Mouse (Mus musculus) liver, embryonic 13.5 days (tissue): Measurements from ENCODE around the gene Arid1b. TPM values are rescaled to one million over a fixed set of nuclear protein-coding genes. Genes with fewer than 3 reads are reported as not detected.
A peak's percentile ranks its signal among the peaks of the same experiment; 100 is the strongest.
"Not testable (repeated sequence)": the region's sequence is repeated elsewhere in the genome, so short reads cannot be mapped to it uniquely, and the experiment has no call there.

ENCODE experiments used
- ATAC-seq: fragments of 200-750 bp; cut with Nextera tagmentation; 2 replicates; pipeline ENCODE4 v1.8.0; 2017; ENCODE audit warnings: low read depth, mild to moderate bottlenecking, moderate number of reproducible peaks, moderate library complexity
- DNase-seq: peaks from one replicate; pipeline ENCODE4 v3.0.0; 2022
- H3K27ac ChIP-seq: fragments of 300-500 bp; sonication (generic); 2 replicates; pipeline ENCODE4 v1.5.1; 2015; ENCODE audit warnings: moderate library complexity, mild to moderate bottlenecking, inconsistent platforms
- H3K27me3 ChIP-seq: fragments of 300-500 bp; sonication (generic); 2 replicates; pipeline ENCODE4 v1.6.1; 2015; ENCODE audit warnings: mild to moderate bottlenecking, inconsistent platforms
- H3K36me3 ChIP-seq: fragments of 300-500 bp; sonication (generic); 2 replicates; pipeline ENCODE4 v1.6.1; 2015; ENCODE audit warnings: mild to moderate bottlenecking, inconsistent platforms
- H3K4me1 ChIP-seq: fragments of 300-500 bp; sonication (generic); replicated peaks from 2 replicates; pipeline ENCODE4 v1.6.1; 2015; ENCODE audit warnings: inconsistent platforms
- H3K4me2 ChIP-seq: fragments of 300-500 bp; sonication (generic); 2 replicates; pipeline ENCODE4 v1.6.1; 2015; ENCODE audit warnings: inconsistent platforms, mild to moderate bottlenecking, moderate library complexity
- H3K4me3 ChIP-seq: fragments of 300-500 bp; sonication (generic); replicated peaks from 2 replicates; pipeline ENCODE4 v1.5.1; 2015; ENCODE audit warnings: mild to moderate bottlenecking, inconsistent platforms
- H3K9ac ChIP-seq: fragments of 300-500 bp; sonication (generic); 2 replicates; pipeline ENCODE4 v1.6.1; 2015; ENCODE audit warnings: mild to moderate bottlenecking, inconsistent platforms
- H3K9me3 ChIP-seq: fragments of 300-500 bp; sonication (generic); replicated peaks from 2 replicates; pipeline ENCODE4 v1.6.1; 2016; ENCODE audit warnings: inconsistent platforms
- WGBS: fragments of 180-500 bp; shearing (Covaris S2); methylation state at CpG from one replicate; pipeline ENCODE4 v1.1.7; 2015; ENCODE audit not compliant: insufficient replicate concordance; 5-methylcytosine and 5-hydroxymethylcytosine counted together
- polyA plus RNA-seq: library from polyadenylated mRNA; unstranded; fragments of >200 nt; fragmentation: Nextera tagmentation; extraction: Ambion mirVana; gene quantifications from 2 replicates; pipeline ENCODE4 v1.2.1, GENCODE M21; 2015

Gene Arid1b
- polyA plus RNA-seq, 1 experiment from 2014 or later = 2.0 TPM

- Histone ChIP-seq H3K9me3 (no peaks in the 10 kb centered on the region), H3K4me1 (peaks cover 90% of the 10 kb centered on the region), H3K4me3 (no peak overlapping the region), H3K36me3 (no peaks in the 10 kb centered on the region), H3K4me2 (no peak overlapping the region), H3K9ac (peak overlapping the region; percentile 32; the same call in 1 of the 2 replicates), H3K27ac (peak overlapping the region; percentile 97), H3K27me3 (no peaks in the 10 kb centered on the region)
- DNase-seq (no peak), ATAC-seq (no peak)
- 74% methylated on average over 2 of the region's 2 CpGs for WGBS
Observed at GRCm38 (mm10) chr17:5101887-5102286, 107.8 kb downstream of the Arid1b start.

GRCm38 (mm10) chr17:5105746-5106145 is 111.6 kb downstream of the Arid1b start:
- peak overlapping the region; percentile 76; the same call in 1 of the 2 replicates for H3K27ac ChIP-seq
- H3K36me3 ChIP-seq = no peaks in the 10 kb centered on the region
- 85% methylated on average over 6 of the region's 6 CpGs for WGBS
- no peak for DNase-seq
- ATAC-seq = no peak
- H3K27me3 ChIP-seq = no peaks in the 10 kb centered on the region
- no peak overlapping the region for H3K4me2 ChIP-seq
- H3K4me3 ChIP-seq = no peak overlapping the region
- no peak overlapping the region for H3K9ac ChIP-seq
- peaks cover 90% of the 10 kb centered on the region for H3K4me1 ChIP-seq
- no peaks in the 10 kb centered on the region for H3K9me3 ChIP-seq

DNA sequence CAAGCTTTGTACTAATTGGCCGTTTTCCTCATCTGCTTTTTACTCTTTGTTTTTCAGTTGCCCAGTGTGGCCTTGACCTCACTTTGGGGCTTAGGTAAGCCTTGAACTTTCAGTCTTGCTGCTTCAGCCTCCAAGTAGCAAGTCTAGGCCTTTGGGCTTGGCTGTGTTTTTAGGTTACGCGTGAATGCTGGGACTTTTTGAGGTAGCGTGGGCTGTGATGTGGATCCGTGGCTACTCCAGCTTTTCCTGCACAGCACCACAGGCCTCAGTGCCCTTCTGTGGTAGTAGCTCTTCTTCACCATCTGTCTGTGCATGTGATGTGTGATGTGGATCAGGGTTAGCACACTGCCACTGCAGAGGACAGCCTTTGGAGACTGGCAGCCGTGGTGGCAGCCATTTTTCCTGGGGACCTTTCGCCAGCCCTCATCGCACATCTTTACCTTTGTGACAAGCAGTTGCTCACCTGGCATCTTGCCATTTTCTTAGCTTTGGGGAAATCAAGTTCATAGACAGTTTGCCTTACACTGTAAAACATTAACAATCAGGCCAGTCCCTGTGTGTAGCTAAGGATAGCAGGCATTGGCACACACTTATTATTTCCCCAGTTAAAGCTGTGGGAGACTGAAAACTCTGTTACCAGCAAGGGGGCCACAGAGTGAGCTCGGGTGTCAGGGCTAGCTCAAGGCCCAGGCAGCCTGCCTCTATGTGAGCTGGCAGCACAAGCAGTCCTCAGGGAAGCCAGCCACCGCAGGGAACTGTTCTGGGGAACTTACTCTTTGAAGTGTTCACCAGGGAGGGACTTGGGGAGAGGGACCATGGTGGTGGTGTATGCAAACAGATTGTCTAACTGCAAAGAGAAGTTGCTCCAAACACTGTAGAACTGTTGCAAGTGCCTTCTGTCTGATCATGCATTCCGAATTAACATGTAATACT is 112.4 kb downstream of the Arid1b start:
- Histone ChIP-seq H3K9ac (peak overlapping the region; percentile 19), H3K4me2 (no peak overlapping the region), H3K27ac (peak overlapping the region; percentile 76), H3K36me3 (no peaks in the 10 kb centered on the region), H3K9me3 (no peaks in the 10 kb centered on the region), H3K27me3 (no peaks in the 10 kb centered on the region), H3K4me3 (no peak overlapping the region), H3K4me1 (peaks cover 90% of the 10 kb centered on the region)
- DNase-seq = no peak
- 76% methylated on average over 11 of the region's 11 CpGs for WGBS
- ATAC-seq = no peak

DNA sequence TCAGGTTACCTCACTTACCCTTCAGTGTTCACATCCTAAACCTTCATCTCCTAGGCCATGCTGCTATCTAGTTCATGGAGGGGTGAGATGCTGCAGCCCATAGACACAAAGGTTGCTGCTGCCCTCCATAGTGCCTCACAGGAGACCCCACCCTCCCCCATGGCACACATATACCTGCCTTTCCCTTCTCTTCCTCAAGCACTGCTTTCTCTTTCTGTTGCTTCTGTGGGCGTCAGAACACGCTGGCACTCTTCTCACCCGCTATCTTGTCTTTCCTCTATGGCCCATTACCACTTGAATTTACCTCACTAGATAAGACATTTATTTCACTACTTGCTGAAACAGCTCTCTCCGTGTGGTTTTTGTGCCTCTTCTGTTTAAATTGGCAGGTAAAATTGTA is 113.4 kb downstream of the Arid1b start:
- peak overlapping the region; percentile 8 for H3K9ac ChIP-seq

GRCm38 (mm10) chr17:5108022-5108421 is 113.9 kb downstream of the Arid1b start:
- Histone ChIP-seq H3K4me1 (peaks cover 89% of the 10 kb centered on the region), H3K9ac (peak overlapping the region; percentile 8; the same call in 1 of the 2 replicates)

More for the DNA sequence above, 113.4 kb downstream of the Arid1b start:
- Histone ChIP-seq H3K36me3 (no peaks in the 10 kb centered on the region), H3K27ac (peak overlapping the region; percentile 76), H3K9me3 (no peaks in the 10 kb centered on the region), H3K4me2 (0 out of 2 replicates have a peak overlapping the region, but pooled peaks have one; percentile 6), H3K27me3 (no peaks in the 10 kb centered on the region), H3K4me3 (no peak overlapping the region), H3K4me1 (peaks cover 90% of the 10 kb centered on the region)
- no peak for ATAC-seq
- DNase-seq = no peak
- WGBS = 65% methylated on average over 4 of the region's 4 CpGs

GRCm38 (mm10) chr17:5108546-5109142 is 114.5 kb downstream of the Arid1b start:
- DNase-seq (no peak), ATAC-seq (no peak)
- Histone ChIP-seq H3K4me3 (no peak overlapping the region), H3K4me1 (peaks cover 94% of the 10 kb centered on the region), H3K9ac (no peak overlapping the region; the same call in 1 of the 2 replicates), H3K36me3 (no peaks in the 10 kb centered on the region), H3K9me3 (no peaks in the 10 kb centered on the region), H3K27ac (peak overlapping the region; percentile 76), H3K4me2 (0 out of 2 replicates have a peak overlapping the region, but pooled peaks have one; percentile 6), H3K27me3 (no peaks in the 10 kb centered on the region)
- 46% methylated on average over 2 of the region's 2 CpGs for WGBS

More at GRCm38 (mm10) chr17:5108022-5108421, 113.9 kb downstream of the Arid1b start:
- 51% methylated on average over 1 of the region's 1 CpGs for WGBS
- ATAC-seq (no peak), DNase-seq (no peak)
- H3K9me3 ChIP-seq = no peaks in the 10 kb centered on the region
- H3K4me3 ChIP-seq = no peak overlapping the region
- 0 out of 2 replicates have a peak overlapping the region, but pooled peaks have one; percentile 6 for H3K4me2 ChIP-seq
- no peaks in the 10 kb centered on the region for H3K27me3 ChIP-seq
- H3K36me3 ChIP-seq = no peaks in the 10 kb centered on the region
- peak overlapping the region; percentile 76 for H3K27ac ChIP-seq

- no peaks in the 10 kb centered on the region for H3K27me3 ChIP-seq
- H3K4me3 ChIP-seq = no peak overlapping the region
- peak overlapping the region; percentile 76 for H3K27ac ChIP-seq
- H3K4me2 ChIP-seq = no peak overlapping the region
- 75% methylated on average over 8 of the region's 8 CpGs for WGBS
- ATAC-seq (no peak), DNase-seq (no peak)
- peak overlapping the region; percentile 33 for H3K9ac ChIP-seq
- H3K36me3 ChIP-seq = no peaks in the 10 kb centered on the region
- no peaks in the 10 kb centered on the region for H3K9me3 ChIP-seq
- H3K4me1 ChIP-seq = peaks cover 90% of the 10 kb centered on the region
Observed at GRCm38 (mm10) chr17:5109343-5109742, 115.2 kb downstream of the Arid1b start.

- 0 out of 2 replicates have a peak overlapping the region, but pooled peaks have one; percentile 4 for H3K9ac ChIP-seq
- H3K9me3 ChIP-seq = no peaks in the 10 kb centered on the region
- H3K27ac ChIP-seq = peak overlapping the region; percentile 90
- peaks cover 82% of the 10 kb centered on the region for H3K4me1 ChIP-seq
- ATAC-seq (peak; percentile 66), DNase-seq (no peak)
- H3K4me3 ChIP-seq = no peak overlapping the region
- H3K36me3 ChIP-seq = no peaks in the 10 kb centered on the region
- H3K27me3 ChIP-seq = no peaks in the 10 kb centered on the region
- peak overlapping the region; percentile 2; the same call in 1 of the 2 replicates for H3K4me2 ChIP-seq
- WGBS = 25% methylated on average over 4 of the region's 4 CpGs
Observed at GRCm38 (mm10) chr17:5110159-5110558, 116.0 kb downstream of the Arid1b start.

- not testable (repeated sequence) for ATAC-seq, H3K36me3 ChIP-seq, H3K4me3 ChIP-seq, H3K9me3 ChIP-seq, H3K4me2 ChIP-seq, DNase-seq, H3K27me3 ChIP-seq
- WGBS = 91% methylated on average over 5 of the region's 5 CpGs
- Histone ChIP-seq H3K27ac (peak overlapping the region; percentile 90), H3K4me1 (peaks cover 73% of the 10 kb centered on the region), H3K9ac (0 out of 2 replicates have a peak overlapping the region, but pooled peaks have one; percentile 52)
Observed at GRCm38 (mm10) chr17:5110981-5111380, 116.8 kb downstream of the Arid1b start.

- peak; percentile 28 for DNase-seq
- peak; percentile 98 for ATAC-seq
- WGBS = 19% methylated on average over 4 of the region's 4 CpGs
- H3K4me2 ChIP-seq = peak overlapping the region; percentile 60
- peak overlapping the region; percentile 56; the same call in 1 of the 2 replicates for H3K9ac ChIP-seq
- H3K36me3 ChIP-seq = no peaks in the 10 kb centered on the region
- no peaks in the 10 kb centered on the region for H3K27me3 ChIP-seq
- H3K4me1 ChIP-seq = peaks cover 66% of the 10 kb centered on the region
- peak overlapping the region; percentile 27; the same call in 1 of the 2 replicates for H3K4me3 ChIP-seq
- peak overlapping the region; percentile 90 for H3K27ac ChIP-seq
- no peaks in the 10 kb centered on the region for H3K9me3 ChIP-seq
Observed at GRCm38 (mm10) chr17:5112116-5112515, 118.0 kb downstream of the Arid1b start.

- no peaks in the 10 kb centered on the region for H3K27me3 ChIP-seq
- H3K9me3 ChIP-seq = no peaks in the 10 kb centered on the region
- no peak overlapping the region for H3K9ac ChIP-seq
- peaks cover 50% of the 10 kb centered on the region for H3K4me1 ChIP-seq
- 95% methylated on average over 6 of the region's 6 CpGs for WGBS
- H3K4me3 ChIP-seq = no peak overlapping the region
- DNase-seq (no peak), ATAC-seq (no peak)
- H3K4me2 ChIP-seq = no peak overlapping the region
- H3K36me3 ChIP-seq = no peaks in the 10 kb centered on the region
- peak overlapping the region; percentile 50 for H3K27ac ChIP-seq
Observed at GRCm38 (mm10) chr17:5115952-5116351, 121.8 kb downstream of the Arid1b start.
